Mouse (Mus musculus): ENCODE results near the gene C1rb. TPM values are rescaled to one million over a fixed set of nuclear protein-coding genes. Genes with fewer than 3 reads are reported as not detected.
"Not testable (repeated sequence)": the region's sequence is repeated elsewhere in the genome, so short reads cannot be mapped to it uniquely, and the experiment has no call there.

Gene C1rb
- total RNA-seq (2012; rRNA removed) (not detected in 2 replicates), total RNA-seq (2014; rRNA removed) (not detected in 2 replicates), polyA plus RNA-seq (2012; ENCODE audit: insufficient read length, low read depth) (not detected in 2 replicates)

DNA sequence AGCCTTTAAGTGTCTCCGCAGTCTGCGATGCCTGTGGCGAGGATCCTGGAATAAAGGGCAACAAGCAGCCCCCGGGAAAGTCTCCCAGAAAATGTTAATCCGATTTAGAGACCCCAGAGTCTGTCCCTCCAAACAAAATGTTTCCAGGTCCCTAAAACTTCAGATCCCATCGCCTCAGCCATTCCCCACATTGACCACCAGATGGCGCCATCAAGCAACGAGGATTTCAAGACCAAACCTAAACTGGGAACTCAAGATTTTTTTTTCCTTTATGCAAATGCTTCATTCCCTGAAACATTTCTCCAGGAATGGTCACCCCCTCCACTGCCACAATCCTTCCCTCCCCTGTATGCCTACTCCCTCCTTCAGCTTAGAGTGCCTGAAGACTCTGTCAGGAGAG is at the start of gene C1rb:
TSS of gene C1rb (plus strand) at position 269 of the 400 bp plus-strand sequence.
- peak; percentile 50 for DNase-seq (ENCODE audit: extremely low read depth)
- Histone ChIP-seq H3K9me3 (replicated peaks; ENCODE audit: low read length) (no peaks in the 10 kb centered on the region), H3K27ac (ENCODE audit: insufficient read depth, low read depth) (no peak within 1 kb of the TSS), H3K79me2 (replicated peaks; ENCODE audit: control insufficient read depth, extremely low read depth, insufficient read depth, poor library complexity, severe bottlenecking) (no peaks in the 10 kb centered on the region), H3K36me3 (replicated peaks in 1 of 2; ENCODE audit: control insufficient read depth in 1 of 2, insufficient read depth in 1 of 2, low read length in 1 of 2) (no peaks in the 10 kb centered on the region), H3K9ac (ENCODE audit: insufficient read depth, low read depth) (no peak within 1 kb of the TSS), H3K27me3 (replicated peaks) (peaks cover 4% of the 10 kb centered on the region), H3K4me2 (ENCODE audit: insufficient read depth, low read depth, poor library complexity, severe bottlenecking) (peak within 1 kb of the TSS; percentile 50; the same call in 1 of the 2 replicates), H3K4me3 (replicated peaks in 1 of 3; ENCODE audit: low read depth in 2 of 3, low read length in 2 of 3, poor library complexity in 1 of 3) (no peak within 1 kb of the TSS), H3K4me1 (ENCODE audit: control insufficient read depth in 1 of 2, insufficient read depth in 2 of 2) (no peaks in the 10 kb centered on the region; a peak in 1 of 4 replicates)
- dilution Hi-C loops (cut with MboI; ENCODE audit: extremely low pct_ligation_motif_present, extremely low pct_unique_long_range_greater_than_20kb, low sequenced_read_pairs) (no loop called here), in situ Hi-C loops (cut with MboI; ENCODE audit: low pct_ligation_motif_present, low pct_unique_long_range_greater_than_20kb, low sequenced_read_pairs) (no loop called here)
- TF ChIP-seq ZNF384 (IDR thresholded peaks at IDR 0.05; ENCODE audit: low read depth, low read length) (peak; percentile 74), RAD21 (IDR thresholded peaks at IDR 0.05; ENCODE audit: low read depth, low read length) (peak; percentile 66), KAT2A (IDR thresholded peaks at IDR 0.05; ENCODE audit: insufficient replicate concordance, low read length) (no peak), SMC3 (IDR thresholded peaks at IDR 0.05; ENCODE audit: low read depth, low read length) (peak; percentile 83), CTCF (conservative IDR thresholded peaks at IDR 0.05 in 1 of 2, IDR thresholded peaks at IDR 0.05 in 1 of 2; ENCODE audit: low read depth in 2 of 2, low read length in 2 of 2) (peak; percentile 81 to 83)

DNA sequence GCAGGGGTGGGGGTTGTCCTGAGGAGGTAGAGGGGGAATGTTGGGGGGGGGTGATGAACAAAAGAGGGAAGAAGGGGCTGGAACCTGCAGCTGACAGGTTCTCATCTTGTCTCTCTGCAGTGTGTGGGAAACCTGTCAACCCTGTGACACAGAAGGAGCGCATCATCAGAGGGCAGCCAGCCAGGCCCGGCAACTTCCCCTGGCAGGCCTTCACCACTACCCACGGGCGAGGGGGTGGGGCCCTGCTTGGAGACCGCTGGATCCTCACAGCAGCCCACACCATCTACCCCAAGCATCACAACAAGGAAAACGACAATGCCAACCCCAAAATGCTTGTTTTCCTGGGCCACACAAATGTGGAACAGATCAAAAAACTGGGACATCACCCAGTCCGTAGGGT is 48.0 kb upstream of the C1rb start:
- H3K4me1 ChIP-seq (ENCODE audit: control insufficient read depth in 1 of 2, insufficient read depth in 2 of 2); H3K79me2 ChIP-seq (replicated peaks; ENCODE audit: control insufficient read depth, extremely low read depth, insufficient read depth, poor library complexity, severe bottlenecking); dilution Hi-C loops (cut with MboI; ENCODE audit: extremely low pct_ligation_motif_present, extremely low pct_unique_long_range_greater_than_20kb, low sequenced_read_pairs); H3K9me3 ChIP-seq (replicated peaks; ENCODE audit: low read length); DNase-seq (ENCODE audit: extremely low read depth); H3K9ac ChIP-seq (ENCODE audit: insufficient read depth, low read depth); H3K27ac ChIP-seq (ENCODE audit: insufficient read depth, low read depth); H3K27me3 ChIP-seq (replicated peaks); H3K4me2 ChIP-seq (ENCODE audit: insufficient read depth, low read depth, poor library complexity, severe bottlenecking); in situ Hi-C loops (cut with MboI; ENCODE audit: low pct_ligation_motif_present, low pct_unique_long_range_greater_than_20kb, low sequenced_read_pairs); H3K4me3 ChIP-seq (replicated peaks in 1 of 3; ENCODE audit: low read depth in 2 of 3, low read length in 2 of 3, poor library complexity in 1 of 3): not testable (repeated sequence)
- peaks cover 0 to 25% of the 10 kb centered on the region in 2 experiments for H3K36me3 ChIP-seq (replicated peaks in 1 of 2; ENCODE audit: control insufficient read depth in 1 of 2, insufficient read depth in 1 of 2, low read length in 1 of 2)

- dilution Hi-C loops (cut with MboI; ENCODE audit: extremely low pct_ligation_motif_present, extremely low pct_unique_long_range_greater_than_20kb, low sequenced_read_pairs), result no loop called here
- no peak overlapping the region for H3K4me2 ChIP-seq (ENCODE audit: insufficient read depth, low read depth, poor library complexity, severe bottlenecking)
These were observed 42.2 kb upstream of the C1rb start for GRCm38 (mm10) chr6:124527881-124528280.

More at GRCm38 (mm10) chr6:124527881-124528280, 42.2 kb upstream of the C1rb start:
- Histone ChIP-seq H3K4me3 (replicated peaks in 1 of 3; ENCODE audit: low read depth in 2 of 3, low read length in 2 of 3, poor library complexity in 1 of 3) (no peak overlapping the region), H3K79me2 (replicated peaks; ENCODE audit: control insufficient read depth, extremely low read depth, insufficient read depth, poor library complexity, severe bottlenecking) (no peaks in the 10 kb centered on the region), H3K27me3 (replicated peaks) (no peaks in the 10 kb centered on the region), H3K4me1 (ENCODE audit: control insufficient read depth in 1 of 2, insufficient read depth in 2 of 2) (no peaks in the 10 kb centered on the region), H3K27ac (ENCODE audit: insufficient read depth, low read depth) (no peak overlapping the region), H3K36me3 (replicated peaks in 1 of 2; ENCODE audit: control insufficient read depth in 1 of 2, insufficient read depth in 1 of 2, low read length in 1 of 2) (no peaks in the 10 kb centered on the region), H3K9me3 (replicated peaks; ENCODE audit: low read length) (no peaks in the 10 kb centered on the region), H3K9ac (ENCODE audit: insufficient read depth, low read depth) (no peak overlapping the region)
- TF ChIP-seq ELF1 (IDR thresholded peaks at IDR 0.05; ENCODE audit: low read depth, low read length), result no peak
- TF ChIP-seq EP300 (IDR thresholded peaks at IDR 0.05; ENCODE audit: low read length), result no peak
- no peak for TF ChIP-seq UBTF (IDR thresholded peaks at IDR 0.05; ENCODE audit: low read depth, low read length)
- no peak for TF ChIP-seq SMC3 (IDR thresholded peaks at IDR 0.05; ENCODE audit: low read depth, low read length)
- no peak for TF ChIP-seq MEF2A (IDR thresholded peaks at IDR 0.05; ENCODE audit: borderline replicate concordance, low read depth, low read length)
- no peak for TF ChIP-seq RCOR1 (conservative IDR thresholded peaks at IDR 0.05; ENCODE audit: low read depth, low read length)
- TF ChIP-seq GABPA (IDR thresholded peaks at IDR 0.05; ENCODE audit: insufficient replicate concordance, low read depth, low read length), result no peak
- no peak for TF ChIP-seq POLR2A (IDR thresholded peaks at IDR 0.05; ENCODE audit: low read depth, low read length)
- TF ChIP-seq NELFE (IDR thresholded peaks at IDR 0.05; ENCODE audit: low read depth, low read length), result no peak
- no peak for TF ChIP-seq CTCF (conservative IDR thresholded peaks at IDR 0.05 in 1 of 2, IDR thresholded peaks at IDR 0.05 in 1 of 2; ENCODE audit: low read depth in 2 of 2, low read length in 2 of 2)
- TF ChIP-seq ZKSCAN1 (IDR thresholded peaks at IDR 0.05; ENCODE audit: borderline replicate concordance, low read depth, low read length), result no peak
- TF ChIP-seq TCF12 (IDR thresholded peaks at IDR 0.05; ENCODE audit: low read depth, low read length), result no peak
- TF ChIP-seq PAX5 (IDR thresholded peaks at IDR 0.05; ENCODE audit: low read length), result no peak
- no peak for TF ChIP-seq RAD21 (IDR thresholded peaks at IDR 0.05; ENCODE audit: low read depth, low read length)
- no peak for TF ChIP-seq USF2 (conservative IDR thresholded peaks at IDR 0.05; ENCODE audit: low read depth, low read length)
- no peak for TF ChIP-seq IRF4 (IDR thresholded peaks at IDR 0.05; ENCODE audit: low read depth, low read length)
- TF ChIP-seq HCFC1 (IDR thresholded peaks at IDR 0.05; ENCODE audit: low read depth, low read length), result no peak
- TF ChIP-seq ZC3H11A (IDR thresholded peaks at IDR 0.05; ENCODE audit: low read depth, low read length), result no peak
- TF ChIP-seq ZMIZ1 (IDR thresholded peaks at IDR 0.05; ENCODE audit: low read depth, low read length), result no peak
- in situ Hi-C loops (cut with MboI; ENCODE audit: low pct_ligation_motif_present, low pct_unique_long_range_greater_than_20kb, low sequenced_read_pairs), result no loop called here
- DNase-seq (ENCODE audit: extremely low read depth), result no peak
